Mouse (Mus musculus): Measurements from ENCODE around the gene B230217C12Rik. TPM values are rescaled to one million over a fixed set of nuclear protein-coding genes. Genes with fewer than 3 reads are reported as not detected.

The B230217C12Rik gene
- polyA plus RNA-seq, 2 experiments, result 0.60 to 0.63 TPM

DNA sequence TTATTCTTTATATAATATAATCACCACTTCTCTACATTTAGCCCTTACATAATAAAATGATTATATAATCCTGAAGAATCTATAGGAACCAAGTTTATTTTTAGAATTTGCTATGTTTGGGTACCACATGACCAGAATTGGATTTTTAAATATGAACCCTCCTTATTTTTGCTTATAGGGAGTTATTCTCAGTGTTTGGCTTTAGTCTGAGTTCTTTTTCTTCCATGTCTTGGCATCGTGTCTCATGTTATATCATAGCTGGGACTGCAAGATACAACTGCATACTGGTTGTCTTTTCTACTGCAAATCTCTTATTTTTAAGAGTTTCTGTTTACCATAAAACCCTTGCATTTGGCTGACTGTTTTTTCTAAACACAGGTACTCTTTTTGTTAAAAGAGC lies 33.8 kb downstream of the B230217C12Rik start:
- 61% methylated on average over 1 of the region's 1 CpGs for WGBS (ENCODE audit: insufficient replicate concordance)
- Histone ChIP-seq H3K4me2 (ENCODE audit: low read depth) (no peak overlapping the region), H3K36me3 (replicated peaks; ENCODE audit: control insufficient read depth, insufficient read depth, low read depth) (no peaks in the 10 kb centered on the region), H3K27ac (no peak overlapping the region), H3K9me3 (ENCODE audit: control insufficient read depth, low read length) (no peaks in the 10 kb centered on the region), H3K4me1 (replicated peaks; ENCODE audit: control insufficient read depth in 2 of 2, insufficient read depth in 2 of 2, low read length in 1 of 2) (no peaks in the 10 kb centered on the region), H3K4me3 (ENCODE audit: insufficient read depth in 1 of 2, low read depth in 2 of 2, low read length in 2 of 2) (no peak overlapping the region), H3K27me3 (ENCODE audit: control insufficient read depth, insufficient read depth, low read length) (no peaks in the 10 kb centered on the region), H3K9ac (replicated peaks) (no peak overlapping the region)
- ATAC-seq (ENCODE audit: insufficient read depth), result no peak
- TF ChIP-seq CTCF (IDR thresholded peaks at IDR 0.05; ENCODE audit: low read depth), result no peak
- TF ChIP-seq EP300 (IDR thresholded peaks at IDR 0.05; ENCODE audit: low read depth), result no peak
- no peak for DNase-seq (ENCODE audit: low read depth in 3 of 3, low spot score in 3 of 3)

DNA sequence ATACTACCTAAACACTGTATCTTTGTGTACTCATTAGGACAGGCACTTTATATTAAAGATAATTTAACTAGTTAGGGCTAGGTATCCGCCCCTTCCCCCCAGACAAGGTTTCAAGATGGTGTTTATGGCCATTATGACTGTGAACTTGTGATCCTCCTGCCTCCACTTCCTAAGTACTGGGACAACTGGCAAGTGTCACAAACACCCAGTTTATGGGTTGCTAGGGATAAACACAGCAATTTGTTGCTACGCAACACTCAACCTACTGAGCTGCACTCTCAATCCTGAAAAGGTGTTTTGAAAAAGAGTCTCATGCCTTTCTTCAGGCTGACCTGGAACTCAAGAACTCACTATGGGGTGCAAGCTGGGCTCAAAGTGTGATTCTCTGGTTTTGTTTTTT lies 36.8 kb downstream of the B230217C12Rik start:
- no peak for DNase-seq (ENCODE audit: low read depth in 3 of 3, low spot score in 3 of 3)
- Histone ChIP-seq H3K9ac (replicated peaks) (no peak overlapping the region), H3K9me3 (ENCODE audit: control insufficient read depth, low read length) (no peaks in the 10 kb centered on the region), H3K27ac (no peak overlapping the region), H3K4me1 (replicated peaks; ENCODE audit: control insufficient read depth in 2 of 2, insufficient read depth in 2 of 2, low read length in 1 of 2) (no peaks in the 10 kb centered on the region), H3K4me3 (ENCODE audit: insufficient read depth in 1 of 2, low read depth in 2 of 2, low read length in 2 of 2) (no peak overlapping the region), H3K36me3 (replicated peaks; ENCODE audit: control insufficient read depth, insufficient read depth, low read depth) (no peaks in the 10 kb centered on the region), H3K4me2 (ENCODE audit: low read depth) (no peak overlapping the region), H3K27me3 (ENCODE audit: control insufficient read depth, insufficient read depth, low read length) (no peaks in the 10 kb centered on the region)
- TF ChIP-seq EP300 (IDR thresholded peaks at IDR 0.05; ENCODE audit: low read depth) (no peak), CTCF (IDR thresholded peaks at IDR 0.05; ENCODE audit: low read depth) (no peak)
- WGBS (ENCODE audit: insufficient replicate concordance), result 67% methylated on average over 2 of the region's 2 CpGs
- ATAC-seq (ENCODE audit: insufficient read depth), result no peak

DNA sequence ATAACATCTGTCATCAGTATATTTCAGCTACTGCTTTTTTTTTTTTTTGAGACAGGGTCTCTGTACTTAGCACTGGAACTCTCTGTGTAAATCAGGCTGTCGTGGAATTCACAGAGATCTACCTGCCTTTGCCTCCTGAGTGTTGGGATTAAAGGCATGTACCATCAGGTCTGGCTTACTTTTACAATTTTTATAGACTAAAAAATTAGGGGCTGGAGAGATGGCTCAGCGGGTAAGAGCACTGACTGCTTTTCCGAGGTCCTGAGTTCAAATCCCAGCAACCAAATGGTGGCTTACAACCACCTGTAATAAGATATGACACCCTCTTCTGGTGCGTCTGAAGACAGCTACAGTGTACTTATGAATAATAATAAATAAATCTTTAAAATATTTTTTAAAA lies 39.8 kb downstream of the B230217C12Rik start:
- H3K36me3 ChIP-seq (replicated peaks; ENCODE audit: control insufficient read depth, insufficient read depth, low read depth), result no peaks in the 10 kb centered on the region
- H3K27ac ChIP-seq, result no peak overlapping the region
- no peak for ATAC-seq (ENCODE audit: insufficient read depth)

DNA sequence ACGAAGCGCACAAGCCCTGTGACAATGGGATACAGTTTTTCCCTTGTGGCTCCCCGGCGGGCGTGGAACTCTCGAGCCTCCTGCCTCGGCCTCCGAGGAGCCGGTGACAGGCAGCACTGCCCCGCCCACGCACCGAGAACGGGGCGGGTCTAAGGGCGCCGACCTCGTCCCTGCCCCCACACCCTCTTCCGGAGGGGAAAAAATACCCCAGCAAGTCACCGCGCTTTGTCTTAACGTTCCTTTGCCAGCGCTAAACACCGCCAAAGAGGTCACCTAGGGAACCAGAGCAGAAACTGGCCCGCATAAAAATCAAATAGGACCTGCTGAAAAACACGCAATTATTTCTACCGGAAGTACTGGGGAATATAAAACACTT lies 43.0 kb downstream of the B230217C12Rik start:
- peak; percentile 66 to 73 (median 66) for DNase-seq (ENCODE audit: low read depth in 3 of 3, low spot score in 3 of 3)
- peak overlapping the region; percentile 84 for H3K9ac ChIP-seq (replicated peaks)
- H3K27ac ChIP-seq, result peak overlapping the region; percentile 80
- H3K9me3 ChIP-seq (ENCODE audit: control insufficient read depth, low read length), result no peaks in the 10 kb centered on the region
- WGBS (ENCODE audit: insufficient replicate concordance), result 4% methylated on average over 26 of the region's 26 CpGs
- ATAC-seq (ENCODE audit: insufficient read depth), result peak; percentile 71
- H3K27me3 ChIP-seq (ENCODE audit: control insufficient read depth, insufficient read depth, low read length), result no peaks in the 10 kb centered on the region
- H3K36me3 ChIP-seq (replicated peaks; ENCODE audit: control insufficient read depth, insufficient read depth, low read depth), result no peaks in the 10 kb centered on the region
- peaks cover 3 to 9% of the 10 kb centered on the region in 2 experiments; a peak in 2 of 4 replicates for H3K4me1 ChIP-seq (replicated peaks; ENCODE audit: control insufficient read depth in 2 of 2, insufficient read depth in 2 of 2, low read length in 1 of 2)
- 0 out of 2 replicates have a peak, but pooled peaks have one; percentile 19 for TF ChIP-seq EP300 (IDR thresholded peaks at IDR 0.05; ENCODE audit: low read depth)
- TF ChIP-seq CTCF (IDR thresholded peaks at IDR 0.05; ENCODE audit: low read depth), result no peak
- H3K4me3 ChIP-seq (ENCODE audit: insufficient read depth in 1 of 2, low read depth in 2 of 2, low read length in 2 of 2), result peak overlapping the region; percentile 85 to 98
- peak overlapping the region; percentile 84 for H3K4me2 ChIP-seq (ENCODE audit: low read depth)

More for the DNA sequence above, 39.8 kb downstream of the B230217C12Rik start:
- Histone ChIP-seq H3K9ac (replicated peaks) (no peak overlapping the region), H3K4me1 (replicated peaks; ENCODE audit: control insufficient read depth in 2 of 2, insufficient read depth in 2 of 2, low read length in 1 of 2) (peaks cover 3 to 9% of the 10 kb centered on the region in 2 experiments; a peak in 2 of 4 replicates), H3K4me2 (ENCODE audit: low read depth) (no peak overlapping the region), H3K4me3 (ENCODE audit: insufficient read depth in 1 of 2, low read depth in 2 of 2, low read length in 2 of 2) (no peak overlapping the region), H3K9me3 (ENCODE audit: control insufficient read depth, low read length) (no peaks in the 10 kb centered on the region), H3K27me3 (ENCODE audit: control insufficient read depth, insufficient read depth, low read length) (no peaks in the 10 kb centered on the region)
- TF ChIP-seq CTCF (IDR thresholded peaks at IDR 0.05; ENCODE audit: low read depth) (no peak), EP300 (IDR thresholded peaks at IDR 0.05; ENCODE audit: low read depth) (no peak)
- 67% methylated on average over 4 of the region's 4 CpGs for WGBS (ENCODE audit: insufficient replicate concordance)
- DNase-seq (ENCODE audit: low read depth in 3 of 3, low spot score in 3 of 3), result no peak

DNA sequence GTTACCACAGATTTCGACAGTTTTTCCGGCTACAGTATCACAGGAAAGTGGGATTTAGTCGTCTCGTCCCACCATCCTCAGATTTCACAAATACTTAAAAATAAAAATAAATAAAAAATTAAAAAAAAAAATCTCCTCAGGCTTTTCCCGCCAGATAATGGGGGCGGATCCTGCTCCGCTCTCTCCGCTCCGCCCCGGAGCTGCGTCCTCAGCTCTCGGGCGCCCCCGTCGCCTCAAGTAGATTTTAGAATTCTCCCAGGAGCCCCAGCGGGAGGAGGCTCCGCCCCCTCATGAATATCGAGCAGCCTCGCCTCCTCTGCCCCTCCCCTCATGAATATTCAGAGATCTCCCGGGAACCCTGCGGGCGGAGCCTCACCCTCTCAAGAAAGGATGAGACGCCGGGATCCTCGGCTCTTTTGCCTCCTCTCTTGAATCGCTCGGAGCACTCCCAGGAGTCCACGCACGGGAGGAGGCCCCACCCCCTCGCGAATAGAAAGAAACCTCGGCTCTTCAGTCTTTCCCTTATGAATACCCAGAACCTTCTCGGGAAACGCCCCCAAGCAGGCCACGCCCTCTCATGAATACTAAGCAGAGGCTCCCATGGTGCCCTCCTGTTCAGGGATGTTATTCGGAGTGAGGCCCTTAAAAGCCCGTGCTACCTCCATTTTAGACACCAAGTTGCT lies 43.5 kb downstream of the B230217C12Rik start, which contains the start of gene Fbxo47:
TSS of gene Fbxo47 (minus strand) at position 237 of the 683 bp plus-strand sequence.
- Histone ChIP-seq H3K9me3 (ENCODE audit: control insufficient read depth, low read length) (no peaks in the 10 kb centered on the region), H3K4me2 (ENCODE audit: low read depth) (peak within 1 kb of the TSS; percentile 84), H3K9ac (replicated peaks) (peak within 1 kb of the TSS; percentile 84), H3K36me3 (replicated peaks; ENCODE audit: control insufficient read depth, insufficient read depth, low read depth) (no peaks in the 10 kb centered on the region), H3K4me3 (ENCODE audit: insufficient read depth in 1 of 2, low read depth in 2 of 2, low read length in 2 of 2) (peak within 1 kb of the TSS; percentile 85 to 98), H3K4me1 (replicated peaks; ENCODE audit: control insufficient read depth in 2 of 2, insufficient read depth in 2 of 2, low read length in 1 of 2) (peaks cover 3 to 9% of the 10 kb centered on the region in 2 experiments; a peak in 2 of 4 replicates), H3K27ac (peak within 1 kb of the TSS; percentile 80), H3K27me3 (ENCODE audit: control insufficient read depth, insufficient read depth, low read length) (no peaks in the 10 kb centered on the region)
- TF ChIP-seq EP300 (IDR thresholded peaks at IDR 0.05; ENCODE audit: low read depth) (no peak), CTCF (IDR thresholded peaks at IDR 0.05; ENCODE audit: low read depth) (peak; percentile 83)
- WGBS (ENCODE audit: insufficient replicate concordance), result under 1% methylated on average over 37 of the region's 37 CpGs
- DNase-seq (ENCODE audit: low read depth in 3 of 3, low spot score in 3 of 3) (peak; percentile 95 to 97 (median 97)), ATAC-seq (ENCODE audit: insufficient read depth) (peak; percentile 92)
